Mouse (Mus musculus): Measurements from ENCODE around the gene Sub1. TPM values are rescaled to one million over a fixed set of nuclear protein-coding genes. Genes with fewer than 3 reads are reported as not detected.

The Sub1 gene
- polyA plus RNA-seq, 1 experiment from 2014 or later: 689 TPM

DNA sequence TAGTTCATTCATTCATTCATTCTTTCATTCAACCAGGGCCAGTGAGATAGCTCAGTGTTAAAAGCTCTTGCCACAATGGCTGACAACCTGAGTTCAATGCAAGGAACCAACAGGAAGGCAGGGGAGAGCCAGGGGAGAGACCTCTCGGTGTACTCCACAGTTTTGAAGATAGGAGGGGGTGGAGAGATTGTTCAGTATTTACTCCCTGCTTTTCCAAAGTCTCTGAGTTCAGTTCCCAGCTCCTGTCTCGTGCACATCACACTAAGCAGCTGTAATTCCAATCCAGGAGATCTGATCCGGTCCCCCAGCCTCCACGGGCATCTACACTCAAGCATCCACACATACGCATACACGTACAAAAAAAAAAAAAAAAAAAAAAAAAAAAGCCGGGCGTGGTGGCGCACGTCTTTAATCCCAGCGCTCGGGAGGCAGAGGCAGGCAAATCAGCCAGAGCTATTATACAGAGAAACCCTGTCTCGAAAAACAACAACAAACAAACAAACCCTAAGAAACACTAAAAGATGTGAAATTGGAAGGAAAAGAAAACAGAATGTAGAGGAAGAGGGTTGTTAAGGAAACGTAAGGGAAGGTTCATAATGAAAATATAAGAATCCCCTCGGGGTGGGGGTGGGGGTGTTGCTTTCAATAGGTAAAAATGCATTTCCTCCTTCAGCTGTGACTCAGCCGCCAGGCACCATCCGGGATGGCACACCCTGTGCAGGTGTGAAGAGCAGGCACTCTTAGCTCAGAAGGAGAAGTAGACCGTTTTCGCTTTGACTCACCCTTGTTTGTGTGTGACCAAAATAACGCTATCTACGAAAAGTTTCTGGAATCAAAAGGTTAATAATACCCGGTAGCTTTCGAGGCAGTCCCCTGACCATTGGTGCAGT lies 13.2 kb upstream of the Sub1 start:
- Histone ChIP-seq H3K27ac (no peak overlapping the region), H3K27me3 (replicated peaks) (no peaks in the 10 kb centered on the region), H3K4me2 (replicated peaks) (peak overlapping the region; percentile 44), H3K4me1 (no peaks in the 10 kb centered on the region), H3K4me3 (no peak overlapping the region), H3K9me3 (no peaks in the 10 kb centered on the region), H3K9ac (no peak overlapping the region), H3K36me3 (no peaks in the 10 kb centered on the region)
- ATAC-seq (ENCODE audit: low FRiP score, low read depth): no peak
- whole genome bisulfite sequencing: 71% methylated on average over 23 of the region's 23 CpGs

DNA sequence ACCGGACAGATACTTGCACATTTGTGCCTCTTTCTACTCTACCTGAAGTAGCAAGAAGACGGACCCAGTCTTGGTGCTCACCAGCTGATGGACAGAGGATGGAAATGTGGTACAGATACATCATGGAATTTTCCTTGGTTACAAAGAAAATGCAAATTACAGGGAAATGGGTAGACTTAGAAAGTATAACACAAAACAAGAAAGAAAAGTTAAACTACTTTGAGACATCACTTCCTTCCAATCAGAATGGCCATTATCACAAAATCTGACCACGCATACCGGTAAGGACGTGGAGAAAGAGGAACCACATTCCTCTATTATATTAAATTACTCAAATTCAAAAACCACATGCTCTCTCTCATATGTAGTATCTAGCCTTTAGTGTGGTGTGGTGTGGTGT lies 12.1 kb upstream of the Sub1 start:
- Histone ChIP-seq H3K36me3 (no peaks in the 10 kb centered on the region), H3K4me1 (no peaks in the 10 kb centered on the region), H3K27me3 (replicated peaks) (no peaks in the 10 kb centered on the region), H3K4me2 (replicated peaks) (no peak overlapping the region), H3K9ac (no peak overlapping the region), H3K4me3 (no peak overlapping the region), H3K27ac (no peak overlapping the region), H3K9me3 (no peaks in the 10 kb centered on the region)
- 97% methylated on average over 5 of the region's 5 CpGs for WGBS
- no peak for ATAC-seq (ENCODE audit: low FRiP score, low read depth)

DNA sequence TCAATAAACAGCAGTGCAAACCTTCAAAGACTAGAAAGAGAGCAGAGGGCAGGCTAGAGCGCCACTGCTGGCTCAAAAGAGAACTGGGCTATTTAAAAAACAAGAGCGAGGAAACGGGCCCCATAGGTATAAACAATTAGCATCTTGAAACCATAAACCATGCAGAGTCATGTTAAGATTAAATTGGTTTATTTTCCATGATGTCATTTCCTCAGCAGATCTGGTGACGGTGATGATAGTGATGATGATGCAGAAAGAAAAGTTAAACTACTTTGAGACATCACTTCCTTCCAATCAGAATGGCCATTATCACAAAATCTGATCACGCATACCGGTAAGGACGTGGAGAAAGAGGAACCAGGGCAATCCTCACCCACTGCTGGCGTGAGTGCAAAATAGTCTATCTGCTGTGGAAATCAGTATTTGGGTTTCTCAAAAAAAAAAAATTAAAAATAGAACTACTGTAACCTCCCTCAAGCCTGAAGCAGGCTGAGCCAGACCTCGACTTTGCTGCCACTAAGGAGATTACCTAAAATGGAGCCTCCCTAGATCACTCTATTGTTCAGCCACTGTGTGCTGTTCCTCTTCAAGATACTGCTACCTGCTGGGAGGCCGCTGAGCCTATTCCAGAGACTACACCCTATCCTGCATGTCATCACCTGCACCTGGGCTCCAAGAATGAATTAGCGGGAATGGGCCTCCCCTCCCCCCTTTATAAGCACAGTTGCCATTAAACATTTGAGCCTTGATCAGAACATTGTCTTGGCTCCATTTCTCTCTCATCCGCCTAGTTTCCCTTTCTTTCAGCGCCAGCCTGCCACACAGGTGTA lies 11.4 kb upstream of the Sub1 start:
- H3K4me1 ChIP-seq: no peaks in the 10 kb centered on the region
- WGBS: 67% methylated on average over 13 of the region's 13 CpGs
- H3K27me3 ChIP-seq (replicated peaks): no peaks in the 10 kb centered on the region
- H3K4me3 ChIP-seq: no peak overlapping the region
- H3K27ac ChIP-seq: no peak overlapping the region
- H3K9ac ChIP-seq: no peak overlapping the region
- no peaks in the 10 kb centered on the region for H3K36me3 ChIP-seq
- H3K9me3 ChIP-seq: no peaks in the 10 kb centered on the region
- ATAC-seq (ENCODE audit: low FRiP score, low read depth): no peak
- no peak overlapping the region for H3K4me2 ChIP-seq (replicated peaks)

DNA sequence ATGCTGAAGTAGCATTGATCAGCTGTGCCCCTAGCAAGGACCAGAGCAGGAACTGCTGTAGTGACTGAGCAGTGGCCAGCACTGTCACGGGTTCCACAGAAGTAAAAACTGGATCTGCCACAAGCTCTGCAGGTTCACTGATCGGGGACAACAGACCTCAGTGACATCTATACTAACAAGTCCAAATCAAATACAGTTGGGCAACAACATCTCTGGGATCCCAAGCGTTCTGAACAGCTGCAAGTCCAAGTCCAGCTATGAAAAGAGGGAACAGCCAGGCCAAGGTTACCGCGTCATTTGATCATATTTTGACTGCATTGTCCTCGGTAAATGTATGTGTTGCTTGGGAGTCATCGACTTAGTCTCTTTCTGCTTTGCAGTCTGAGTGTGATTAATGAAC lies 10.6 kb upstream of the Sub1 start:
- Histone ChIP-seq H3K9me3 (no peaks in the 10 kb centered on the region), H3K4me3 (no peak overlapping the region), H3K36me3 (no peaks in the 10 kb centered on the region), H3K4me2 (replicated peaks) (no peak overlapping the region), H3K9ac (no peak overlapping the region), H3K27ac (no peak overlapping the region), H3K4me1 (no peaks in the 10 kb centered on the region), H3K27me3 (replicated peaks) (no peaks in the 10 kb centered on the region)
- ATAC-seq (ENCODE audit: low FRiP score, low read depth): no peak
- 79% methylated on average over 7 of the region's 7 CpGs for WGBS

DNA sequence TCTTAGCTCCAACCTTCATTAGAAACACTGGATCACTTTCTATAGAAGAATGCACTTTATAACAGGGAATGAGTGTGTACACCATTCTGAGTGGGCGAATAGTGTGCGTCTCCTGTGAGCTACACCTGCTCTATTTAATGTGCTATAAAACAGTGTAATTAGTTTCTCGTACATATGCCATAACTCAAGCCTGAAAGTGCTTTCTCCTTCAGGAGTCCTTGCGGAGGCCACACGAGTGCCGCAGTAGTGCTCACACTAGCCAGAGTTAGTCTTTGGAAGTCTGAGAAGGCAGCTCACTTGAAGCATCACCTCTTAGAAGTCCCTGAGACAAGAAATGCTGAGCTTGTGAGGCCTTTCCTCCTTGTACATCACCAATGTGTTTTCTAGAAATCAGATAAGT lies 9.4 kb upstream of the Sub1 start:
- no peak overlapping the region for H3K4me3 ChIP-seq
- H3K36me3 ChIP-seq: no peaks in the 10 kb centered on the region
- H3K27me3 ChIP-seq (replicated peaks): no peaks in the 10 kb centered on the region
- H3K27ac ChIP-seq: no peak overlapping the region
- ATAC-seq (ENCODE audit: low FRiP score, low read depth): no peak
- no peaks in the 10 kb centered on the region for H3K9me3 ChIP-seq
- H3K4me2 ChIP-seq (replicated peaks): no peak overlapping the region
- WGBS: 86% methylated on average over 6 of the region's 6 CpGs
- H3K4me1 ChIP-seq: no peaks in the 10 kb centered on the region
- H3K9ac ChIP-seq: no peak overlapping the region

DNA sequence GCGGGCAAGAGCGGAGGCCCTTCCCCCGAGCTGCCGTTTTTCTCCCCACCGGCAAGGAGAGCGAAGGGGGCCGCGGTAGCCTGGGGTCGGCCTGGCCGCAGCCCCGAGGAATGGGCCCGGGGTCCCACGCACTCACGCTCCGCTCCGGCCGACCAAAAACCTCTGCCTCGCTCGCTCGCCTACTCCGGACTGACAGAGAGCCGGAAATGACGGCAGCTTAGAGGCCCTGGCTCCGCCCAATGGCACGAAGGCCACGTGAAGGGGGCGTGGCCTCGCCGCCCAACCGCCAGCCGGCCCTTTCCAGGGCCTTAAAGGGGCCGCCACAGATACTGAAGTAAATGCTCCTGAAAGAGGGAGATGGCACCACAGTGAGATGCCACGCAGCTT lies 975 bp downstream of the Sub1 start:
- under 1% methylated on average over 32 of the region's 33 CpGs for WGBS
- peak overlapping the region; percentile 82 for H3K4me2 ChIP-seq (replicated peaks)
- ATAC-seq (ENCODE audit: low FRiP score, low read depth): peak; percentile 100

DNA sequence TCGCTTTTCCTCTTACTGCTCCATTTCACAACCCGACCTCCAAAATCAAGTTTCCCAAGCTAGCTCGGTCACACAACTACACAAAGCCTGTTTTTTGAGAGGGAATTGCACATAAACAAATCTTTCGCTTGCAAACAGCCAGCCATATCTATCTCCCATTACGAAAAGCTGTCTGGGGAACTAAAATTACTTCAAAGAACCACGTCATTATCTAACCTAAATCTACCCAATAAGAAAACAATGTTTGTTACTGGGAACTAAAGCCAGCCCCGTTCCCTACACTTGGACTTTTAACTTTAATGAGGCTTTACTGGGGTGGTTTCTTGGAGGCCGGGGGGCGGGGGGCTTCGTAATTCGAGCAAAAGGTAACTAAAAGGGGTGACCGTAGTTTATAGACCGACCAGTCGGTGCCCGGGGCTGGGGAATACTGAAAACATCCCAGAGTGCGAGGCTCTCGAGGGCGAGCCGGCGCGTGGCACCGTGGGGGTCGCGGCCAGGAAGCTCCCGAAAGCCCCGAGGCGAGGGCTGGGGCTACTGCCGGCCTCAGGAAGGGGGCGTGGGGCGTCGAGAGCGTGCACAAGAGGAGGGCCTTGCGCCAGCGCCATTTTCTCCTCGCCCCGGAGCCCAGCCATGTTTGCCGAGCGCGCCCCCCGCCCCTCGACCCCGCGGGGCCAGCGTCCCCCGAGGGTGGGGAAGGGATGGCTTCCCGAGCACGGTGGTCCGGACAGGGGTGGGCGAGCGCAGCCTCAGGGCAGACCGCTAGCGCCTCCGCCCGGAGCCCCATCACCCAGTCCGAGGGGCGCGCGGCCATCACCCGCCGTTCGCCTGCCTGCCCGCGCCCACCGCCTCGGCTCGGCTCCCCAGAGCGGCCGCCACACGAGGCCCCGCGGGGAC lies 1.6 kb downstream of the Sub1 start:
- Histone ChIP-seq H3K4me3 (peak overlapping the region; percentile 99), H3K36me3 (peaks cover 14% of the 10 kb centered on the region), H3K27ac (peak overlapping the region; percentile 70), H3K4me1 (peaks cover 16% of the 10 kb centered on the region), H3K4me2 (replicated peaks) (peak overlapping the region; percentile 82), H3K9ac (peak overlapping the region; percentile 93), H3K9me3 (no peaks in the 10 kb centered on the region), H3K27me3 (replicated peaks) (no peaks in the 10 kb centered on the region)
- peak; percentile 87 for ATAC-seq (ENCODE audit: low FRiP score, low read depth)
- WGBS: 2% methylated on average over 71 of the region's 71 CpGs

More for the DNA sequence above, 975 bp downstream of the Sub1 start:
- H3K27ac ChIP-seq: peak overlapping the region; percentile 70
- peaks cover 16% of the 10 kb centered on the region for H3K4me1 ChIP-seq
- no peaks in the 10 kb centered on the region for H3K9me3 ChIP-seq
- H3K9ac ChIP-seq: peak overlapping the region; percentile 93
- H3K4me3 ChIP-seq: peak overlapping the region; percentile 99
- no peaks in the 10 kb centered on the region for H3K27me3 ChIP-seq (replicated peaks)
- peaks cover 8% of the 10 kb centered on the region for H3K36me3 ChIP-seq

DNA sequence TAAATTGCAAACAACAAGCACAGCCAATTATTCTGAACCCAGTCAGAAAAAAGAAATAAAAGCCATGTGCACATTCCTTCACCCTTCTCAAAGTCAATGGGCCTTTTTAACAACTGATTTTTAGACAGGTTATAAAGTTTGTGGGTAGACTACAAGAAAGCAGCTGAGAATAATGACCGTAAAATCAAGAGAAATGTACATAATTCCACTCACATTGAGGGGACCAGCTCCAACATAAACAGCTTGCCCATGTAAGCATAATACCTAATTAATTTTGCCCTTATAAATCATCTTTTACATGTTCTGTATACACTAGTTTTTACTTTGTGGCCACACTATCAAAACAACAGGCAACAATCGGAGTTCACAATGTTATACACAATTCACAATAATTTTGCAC lies 2.8 kb downstream of the Sub1 start:
- Histone ChIP-seq H3K4me3 (no peak overlapping the region), H3K36me3 (peaks cover 26% of the 10 kb centered on the region), H3K9me3 (no peaks in the 10 kb centered on the region), H3K4me2 (replicated peaks) (peak overlapping the region; percentile 82), H3K27me3 (replicated peaks) (no peaks in the 10 kb centered on the region), H3K4me1 (peaks cover 16% of the 10 kb centered on the region), H3K27ac (no peak overlapping the region), H3K9ac (no peak overlapping the region)
- WGBS: 83% methylated on average over 2 of the region's 2 CpGs
- no peak for ATAC-seq (ENCODE audit: low FRiP score, low read depth)

DNA sequence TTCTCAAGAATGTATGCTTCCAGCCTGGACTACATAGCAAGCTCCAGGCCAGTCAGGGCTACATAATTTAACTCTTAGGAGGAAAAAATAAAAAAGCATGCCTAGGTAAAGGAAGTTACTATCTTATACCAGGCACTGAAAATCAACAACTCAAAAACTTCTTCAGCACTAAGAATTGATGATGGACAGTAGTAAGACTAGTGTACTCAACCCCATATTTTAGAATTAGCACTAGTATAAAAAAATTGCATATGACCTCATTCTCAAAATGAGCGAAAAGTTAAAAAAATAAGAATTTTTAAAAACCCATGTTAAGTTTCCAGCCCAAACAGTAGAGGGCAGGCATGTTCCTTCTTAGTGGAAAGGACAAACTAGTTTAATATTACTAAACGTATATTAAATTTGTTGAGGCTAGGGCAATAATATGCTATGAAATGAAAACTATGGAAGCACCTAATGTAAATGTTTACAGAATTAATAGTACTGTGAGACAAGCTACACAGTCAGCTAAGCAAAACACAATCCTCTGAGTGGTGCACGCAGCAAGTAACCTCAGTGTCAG lies 5.2 kb downstream of the Sub1 start:
- H3K36me3 ChIP-seq: peaks cover 48% of the 10 kb centered on the region
- H3K9ac ChIP-seq: no peak overlapping the region
- WGBS: 88% methylated on average over 3 of the region's 3 CpGs

DNA sequence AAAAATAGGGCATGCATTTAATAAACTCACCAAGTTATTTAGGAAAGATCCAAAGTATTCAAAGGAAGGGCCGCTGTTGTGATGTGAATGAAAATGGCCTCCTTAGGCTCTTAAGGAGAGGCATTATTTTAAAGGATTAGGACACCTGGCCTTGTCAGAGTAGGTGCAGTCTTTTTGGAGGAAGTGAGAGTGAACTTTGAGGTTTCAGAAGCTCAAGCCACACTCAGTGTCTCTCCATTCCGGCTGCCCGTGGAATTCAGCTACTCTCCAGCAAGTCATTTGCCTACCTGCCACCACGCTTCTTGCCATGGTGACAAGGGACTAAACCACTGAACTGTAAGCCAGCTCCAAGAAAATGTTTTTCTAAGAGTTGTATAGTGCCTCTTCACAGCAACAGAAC lies 8.2 kb downstream of the Sub1 start:
- WGBS: 92% methylated on average over 4 of the region's 4 CpGs
- no peak for ATAC-seq (ENCODE audit: low FRiP score, low read depth)
- H3K4me2 ChIP-seq (replicated peaks): no peak overlapping the region
- no peak overlapping the region for H3K9ac ChIP-seq
- peaks cover 73% of the 10 kb centered on the region for H3K36me3 ChIP-seq
- H3K9me3 ChIP-seq: no peaks in the 10 kb centered on the region
- H3K27me3 ChIP-seq (replicated peaks): no peaks in the 10 kb centered on the region
- H3K27ac ChIP-seq: no peak overlapping the region
- H3K4me1 ChIP-seq: peaks cover 2% of the 10 kb centered on the region
- H3K4me3 ChIP-seq: no peak overlapping the region

More for the DNA sequence above, 5.2 kb downstream of the Sub1 start:
- H3K4me3 ChIP-seq: no peak overlapping the region
- H3K27ac ChIP-seq: no peak overlapping the region
- H3K4me2 ChIP-seq (replicated peaks): no peak overlapping the region
- H3K9me3 ChIP-seq: no peaks in the 10 kb centered on the region
- no peaks in the 10 kb centered on the region for H3K27me3 ChIP-seq (replicated peaks)
- peaks cover 16% of the 10 kb centered on the region for H3K4me1 ChIP-seq
- no peak for ATAC-seq (ENCODE audit: low FRiP score, low read depth)

DNA sequence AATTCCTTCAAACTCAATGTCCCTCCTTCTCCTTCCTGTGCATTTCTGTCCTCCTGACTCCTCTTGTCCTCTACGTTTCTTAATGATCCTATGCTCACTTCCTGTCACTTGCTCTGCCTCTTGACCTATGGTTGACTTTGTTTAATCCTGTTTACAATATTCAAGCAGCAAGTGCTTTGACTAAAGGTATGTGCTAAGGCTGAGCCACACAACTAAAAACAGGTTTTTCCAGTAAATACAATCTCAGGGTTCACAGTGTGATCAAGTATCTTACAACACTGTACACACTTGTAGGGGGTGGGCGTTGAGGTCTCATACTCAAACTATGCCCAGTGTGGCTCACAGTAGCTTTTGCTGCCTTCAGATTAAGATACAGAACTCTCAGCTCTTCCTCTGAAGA lies 8.9 kb downstream of the Sub1 start:
- Histone ChIP-seq H3K9ac (no peak overlapping the region), H3K4me2 (replicated peaks) (no peak overlapping the region), H3K4me1 (no peaks in the 10 kb centered on the region), H3K4me3 (no peak overlapping the region), H3K9me3 (no peaks in the 10 kb centered on the region), H3K27me3 (replicated peaks) (no peaks in the 10 kb centered on the region), H3K36me3 (peaks cover 77% of the 10 kb centered on the region), H3K27ac (no peak overlapping the region)
- WGBS: 82% methylated on average over 2 of the region's 2 CpGs
- ATAC-seq (ENCODE audit: low FRiP score, low read depth): no peak
